Mouse (Mus musculus) 3T3-L1 (cell line): ENCODE results near the gene Brap.

Experiments used
- DNase-seq: peaks from one replicate; pipeline ENCODE4 v3.0.0-alpha.2; 2015; ENCODE audit warnings: low read depth, low spot score

Brap gene

GRCm38 (mm10) chr5:121714928-121715327 is 54.6 kb downstream of the Brap start:
- no peak for DNase-seq

DNA sequence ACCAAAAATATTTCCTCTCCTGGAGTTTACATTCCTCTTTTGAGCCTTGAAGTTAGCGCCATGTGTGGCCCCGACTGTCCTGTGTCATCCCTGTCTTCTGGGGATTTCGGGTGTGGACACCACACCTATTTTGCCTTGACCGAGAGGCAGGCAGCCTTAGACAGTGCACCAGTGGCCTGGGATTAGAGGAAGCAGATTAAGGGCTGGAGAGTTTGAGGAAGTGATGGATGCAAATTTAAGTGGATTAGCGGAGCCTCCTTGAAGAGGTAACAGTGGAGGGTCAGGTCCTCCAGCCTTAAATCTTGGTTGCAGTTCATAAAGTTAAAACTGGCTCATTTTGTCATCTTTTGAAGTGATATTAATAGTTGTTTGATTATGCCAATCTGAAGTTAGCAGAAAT is 58.1 kb downstream of the Brap start:
- no peak for DNase-seq

DNA sequence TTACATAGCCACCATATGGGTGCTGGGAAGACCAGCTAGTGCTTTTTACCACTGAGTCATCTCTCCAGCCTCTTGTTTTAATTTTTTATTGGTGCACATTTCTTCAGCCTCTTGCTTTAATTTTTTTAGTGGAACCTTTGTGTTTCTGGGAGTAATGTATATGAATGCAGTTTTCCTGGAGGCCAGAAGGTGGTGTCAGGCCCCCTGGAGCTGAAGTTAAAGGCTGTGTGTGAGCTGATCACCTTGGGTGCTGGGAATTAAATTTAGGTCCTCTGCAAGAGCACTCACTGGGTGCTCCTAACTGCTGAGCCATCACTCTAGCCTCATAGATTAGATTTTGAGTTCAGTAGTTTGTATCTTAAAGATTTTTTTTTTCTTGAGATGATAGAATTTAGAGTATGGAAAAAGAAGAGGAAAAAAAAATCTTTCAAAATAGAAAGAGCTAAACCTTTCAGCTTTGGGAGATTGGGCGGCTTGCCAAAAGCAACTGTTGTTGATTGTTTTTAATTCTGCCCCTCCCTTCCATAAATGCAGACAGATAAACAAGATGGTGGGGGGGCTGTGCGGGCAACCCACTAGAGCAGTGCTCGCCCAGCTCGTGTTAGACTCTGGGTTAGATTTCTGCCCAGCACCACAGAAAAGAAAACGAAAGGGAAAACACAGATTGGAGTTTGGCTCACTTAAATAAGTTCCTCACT is 60.7 kb downstream of the Brap start:
- no peak for DNase-seq

DNA sequence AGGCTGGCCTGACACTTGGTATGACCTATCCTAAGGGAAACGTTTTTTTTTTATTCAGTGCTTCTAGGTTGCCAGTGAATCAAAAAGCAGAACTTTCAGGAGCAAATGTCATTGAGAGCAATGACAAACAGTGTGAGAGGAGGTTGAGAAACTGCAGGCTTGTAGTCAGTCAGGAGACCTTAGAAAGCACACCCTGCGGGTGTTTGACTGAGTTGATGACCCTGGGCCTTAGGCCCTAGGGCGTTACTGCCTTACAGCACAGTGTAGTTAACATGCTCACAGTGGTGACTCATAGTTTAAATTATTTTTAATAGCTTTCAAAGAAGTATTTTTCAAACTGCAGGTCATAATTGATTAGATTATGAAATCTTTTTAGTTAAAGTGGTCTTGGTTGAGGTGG is 61.5 kb downstream of the Brap start:
- no peak for DNase-seq

- no peak for DNase-seq
These were observed 64.3 kb downstream of the Brap start for GRCm38 (mm10) chr5:121724678-121725077.

DNA sequence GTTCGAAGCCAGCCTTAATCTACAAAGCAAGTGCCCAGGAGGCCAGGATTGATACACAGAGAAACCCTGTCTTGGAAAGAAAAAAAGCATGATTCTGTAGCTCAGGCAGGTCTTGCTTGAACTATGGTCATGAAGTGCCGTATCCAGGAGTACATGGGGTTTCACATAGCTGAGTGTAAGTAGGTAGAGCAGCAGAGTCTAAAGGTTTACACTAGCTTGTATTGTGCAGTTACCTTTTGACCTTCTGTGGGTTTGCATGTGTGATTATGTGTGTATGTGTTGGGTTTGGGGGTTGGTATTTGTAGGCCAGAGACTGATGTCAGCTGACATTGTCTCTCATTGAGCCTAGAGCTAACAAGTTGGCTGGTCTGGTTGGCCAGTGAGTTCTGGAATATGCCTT is 69.7 kb downstream of the Brap start:
- no peak for DNase-seq

GRCm38 (mm10) chr5:121736641-121737040 is 76.3 kb downstream of the Brap start:
- DNase-seq = no peak
